Mouse (Mus musculus) right cerebral cortex, postnatal 14 days (tissue): Measurements from ENCODE around the gene Pms1.

Source experiments
- DNase-seq: peaks from one replicate; pipeline ENCODE4 v3.0.0; 2022

Gene Pms1

GRCm38 (mm10) chr1:53191234-53191633 is 105.6 kb downstream of the Pms1 start:
- DNase-seq: no peak

- no peak for DNase-seq
Observed at GRCm38 (mm10) chr1:53189620-53190019, 107.2 kb downstream of the Pms1 start.

- DNase-seq: no peak
Observed at GRCm38 (mm10) chr1:53187536-53187935, 109.3 kb downstream of the Pms1 start, which contains the start of gene 1700019A02Rik. Gene 1700019A02Rik, minus strand, starts transcription at chr1:53187636.

GRCm38 (mm10) chr1:53186301-53186700 is 110.5 kb downstream of the Pms1 start:
- no peak for DNase-seq

GRCm38 (mm10) chr1:53157715-53158114 is 139.1 kb downstream of the Pms1 start:
- no peak for DNase-seq
